Mouse (Mus musculus) testis, adult 2 months (tissue): ENCODE data around the gene Olfr1335. TPM values are rescaled to one million over a fixed set of nuclear protein-coding genes. Genes with fewer than 3 reads are reported as not detected.
"Not testable (repeated sequence)": the region's sequence is repeated elsewhere in the genome, so short reads cannot be mapped to it uniquely, and the experiment has no call there.

Experiments used
- H3K27ac ChIP-seq: fragments of 200-500 bp; 2 replicates; pipeline ENCODE4 v1.5.1; 2012; ENCODE audit warnings: low read depth, low read length; ENCODE audit not compliant: control insufficient read depth, insufficient read depth
- H3K27me3 ChIP-seq: fragments of 200-500 bp; 2 replicates; pipeline ENCODE4 v1.6.1; 2012; ENCODE audit warnings: mild to moderate bottlenecking, low read length, moderate library complexity; ENCODE audit not compliant: control insufficient read depth, insufficient read depth
- H3K36me3 ChIP-seq: fragments of 200-500 bp; 2 replicates; pipeline ENCODE4 v1.6.1; 2012; ENCODE audit warnings: mild to moderate bottlenecking, low read length; ENCODE audit not compliant: control insufficient read depth, insufficient read depth
- H3K4me1 ChIP-seq: fragments of 200-500 bp; 2 replicates; pipeline ENCODE4 v1.6.1; 2012; ENCODE audit warnings: low read length; ENCODE audit not compliant: control insufficient read depth, insufficient read depth
- H3K4me3 ChIP-seq: fragments of 200-500 bp; 2 replicates; pipeline ENCODE4 v1.5.1; 2012; ENCODE audit warnings: low read depth, mild to moderate bottlenecking, low read length, moderate library complexity, mixed read lengths; ENCODE audit not compliant: control insufficient read depth
- CTCF ChIP-seq: fragments of 200-500 bp; IDR thresholded peaks from 2 replicates; pipeline ENCODE4 v1.5.1; 2012; ENCODE audit warnings: low read depth, mild to moderate bottlenecking, inconsistent platforms, low read length, moderate library complexity; ENCODE audit not compliant: control insufficient read depth, insufficient read depth, insufficient replicate concordance
- POLR2A ChIP-seq: fragments of 200-500 bp; IDR thresholded peaks from 2 replicates; pipeline ENCODE4 v1.6.1; 2012; ENCODE audit warnings: low read depth, mild to moderate bottlenecking, inconsistent platforms, low read length, moderate library complexity; ENCODE audit not compliant: control insufficient read depth
- polyA plus RNA-seq: library from polyadenylated mRNA; depleted of rRNA; stranded (reverse); fragments of >200 nt; gene quantifications from 2 replicates; pipeline ENCODE4 v1.2.3, GENCODE M21; 2012; rRNA removed

Gene Olfr1335
- polyA plus RNA-seq = not detected in 2 replicates

- Histone ChIP-seq H3K27me3 (no peaks in the 10 kb centered on the region), H3K4me3 (no peak within 1 kb of the TSS), H3K36me3 (no peaks in the 10 kb centered on the region), H3K27ac (no peak within 1 kb of the TSS), H3K4me1 (no peaks in the 10 kb centered on the region)
- TF ChIP-seq CTCF (no peak), POLR2A (no peak)
Observed at GRCm38 (mm10) chr4:118809844-118810243, at the start of gene Olfr1335. Gene Olfr1335, minus strand, starts transcription at chr4:118809944.

GRCm38 (mm10) chr4:118836179-118836578 is 26.4 kb upstream of the Olfr1335 start, which contains the start of gene Olfr1333:
Gene Olfr1333, minus strand, starts transcription at chr4:118836279.
- Histone ChIP-seq H3K4me1 (no peaks in the 10 kb centered on the region), H3K27me3 (no peaks in the 10 kb centered on the region), H3K27ac (no peak within 1 kb of the TSS), H3K4me3 (no peak within 1 kb of the TSS), H3K36me3 (no peaks in the 10 kb centered on the region)
- TF ChIP-seq CTCF (no peak), POLR2A (no peak)

- no peak for TF ChIP-seq CTCF
- no peak for TF ChIP-seq POLR2A
- H3K4me3 ChIP-seq = no peak overlapping the region
- no peaks in the 10 kb centered on the region for H3K36me3 ChIP-seq
- H3K27me3 ChIP-seq = no peaks in the 10 kb centered on the region
- H3K4me1 ChIP-seq = no peaks in the 10 kb centered on the region
- no peak overlapping the region for H3K27ac ChIP-seq
Observed at GRCm38 (mm10) chr4:118818921-118819320, 9.2 kb upstream of the Olfr1335 start.

- H3K4me1 ChIP-seq, H3K36me3 ChIP-seq, H3K27me3 ChIP-seq, H3K27ac ChIP-seq, H3K4me3 ChIP-seq: not testable (repeated sequence)
Observed at GRCm38 (mm10) chr4:118792796-118793195, 16.9 kb downstream of the Olfr1335 start.

GRCm38 (mm10) chr4:118782486-118782885 is 27.3 kb downstream of the Olfr1335 start, which contains the start of gene Olfr1337:
Gene Olfr1337, minus strand, starts transcription at chr4:118782586.
- H3K4me1 ChIP-seq = no peaks in the 10 kb centered on the region
- H3K27ac ChIP-seq = no peak within 1 kb of the TSS
- no peaks in the 10 kb centered on the region for H3K36me3 ChIP-seq
- H3K4me3 ChIP-seq = no peak within 1 kb of the TSS
- H3K27me3 ChIP-seq = no peaks in the 10 kb centered on the region
- TF ChIP-seq CTCF (no peak), POLR2A (no peak)

Other genes starting within 250 kb of the Olfr1335 start
- 53.3 and 55.1 TPM in 2 replicates for gene Cfap57, start 189.2 kb downstream of the Olfr1335 start, polyA plus RNA-seq
- gene Ebna1bp2, start 189.1 kb downstream of the Olfr1335 start, polyA plus RNA-seq = 45.0 and 46.4 TPM in 2 replicates
- gene Olfr62, start 151.0 kb downstream of the Olfr1335 start, polyA plus RNA-seq = 0.20 and 0.36 TPM in 2 replicates
- gene Olfr1342, start 117.2 kb downstream of the Olfr1335 start, polyA plus RNA-seq = not detected in 2 replicates
- 0.15 TPM in 1 of 2 replicates, not detected in the other for gene Olfr1341, start 106.4 kb downstream of the Olfr1335 start, polyA plus RNA-seq
- gene Olfr1340, start 89.8 kb downstream of the Olfr1335 start, polyA plus RNA-seq = not detected in 2 replicates
- gene Olfr1339, start 77.8 kb downstream of the Olfr1335 start, polyA plus RNA-seq = not detected in 2 replicates
- 0.11 TPM in 1 of 2 replicates, not detected in the other for gene Olfr1338, start 51.2 kb downstream of the Olfr1335 start, polyA plus RNA-seq
- gene Olfr1337, start 27.4 kb downstream of the Olfr1335 start, polyA plus RNA-seq = not detected in 2 replicates
- gene Olfr1333, start 26.3 kb upstream of the Olfr1335 start, polyA plus RNA-seq = 0.07 and 0.11 TPM in 2 replicates
- not detected in 2 replicates for gene Olfr1331, start 54.7 kb upstream of the Olfr1335 start, polyA plus RNA-seq
- gene Olfr1330, start 78.7 kb upstream of the Olfr1335 start, polyA plus RNA-seq = not detected in 2 replicates
- gene Olfr1329, start 107.5 kb upstream of the Olfr1335 start, polyA plus RNA-seq = not detected in 2 replicates
- not detected in 2 replicates for gene Olfr1328, start 128.7 kb upstream of the Olfr1335 start, polyA plus RNA-seq
- 0.09 and 0.14 TPM in 2 replicates for gene Lao1, start 151.6 kb upstream of the Olfr1335 start, polyA plus RNA-seq